Mouse (Mus musculus) liver, embryonic 12.5 days (tissue): Measurements from ENCODE around the gene Tmem171. TPM values are rescaled to one million over a fixed set of nuclear protein-coding genes. Genes with fewer than 3 reads are reported as not detected.

Experiments
- ATAC-seq: fragments of 200-750 bp; cut with Nextera tagmentation; 2 replicates; pipeline ENCODE4 v1.8.0; 2017; ENCODE audit warnings: moderate number of reproducible peaks, mild to moderate bottlenecking, moderate library complexity
- H3K27ac ChIP-seq: fragments of 300-500 bp; sonication (generic); 2 replicates; pipeline ENCODE4 v1.5.1; 2016; ENCODE audit warnings: mild to moderate bottlenecking
- H3K27me3 ChIP-seq: fragments of 300-500 bp; sonication (generic); replicated peaks from 2 replicates; pipeline ENCODE4 v1.6.1; 2016; ENCODE audit warnings: mild to moderate bottlenecking, moderate library complexity
- H3K36me3 ChIP-seq: fragments of 300-500 bp; sonication (generic); 2 replicates; pipeline ENCODE4 v1.6.1; 2016; ENCODE audit warnings: mild to moderate bottlenecking, moderate library complexity
- H3K4me1 ChIP-seq: fragments of 300-500 bp; sonication (generic); 2 replicates; pipeline ENCODE4 v1.6.1; 2016
- H3K4me2 ChIP-seq: fragments of 300-500 bp; sonication (generic); 2 replicates; pipeline ENCODE4 v1.6.1; 2016; ENCODE audit warnings: mild to moderate bottlenecking, moderate library complexity
- H3K4me3 ChIP-seq: fragments of 300-500 bp; sonication (generic); 2 replicates; pipeline ENCODE4 v1.5.1; 2016; ENCODE audit warnings: mild to moderate bottlenecking, moderate library complexity
- H3K9ac ChIP-seq: fragments of 300-500 bp; sonication (generic); 2 replicates; pipeline ENCODE4 v1.6.1; 2016; ENCODE audit warnings: mild to moderate bottlenecking, moderate library complexity
- H3K9me3 ChIP-seq: fragments of 300-500 bp; sonication (generic); replicated peaks from 2 replicates; pipeline ENCODE4 v1.6.1; 2016; ENCODE audit warnings: mild to moderate bottlenecking, moderate library complexity
- whole genome bisulfite sequencing: fragments of 180-500 bp; shearing (Covaris S2); methylation state at CpG from one replicate; pipeline ENCODE4 v1.1.7; 2016; ENCODE audit not compliant: insufficient replicate concordance; 5-methylcytosine and 5-hydroxymethylcytosine counted together
- polyA plus RNA-seq: library from polyadenylated mRNA; unstranded; fragments of >200 nt; fragmentation: Nextera tagmentation; extraction: Ambion mirVana; gene quantifications from 2 replicates; pipeline ENCODE4 v1.2.1, GENCODE M21; 2016

The Tmem171 gene
- polyA plus RNA-seq, 1 experiment from 2014 or later, result not detected

DNA sequence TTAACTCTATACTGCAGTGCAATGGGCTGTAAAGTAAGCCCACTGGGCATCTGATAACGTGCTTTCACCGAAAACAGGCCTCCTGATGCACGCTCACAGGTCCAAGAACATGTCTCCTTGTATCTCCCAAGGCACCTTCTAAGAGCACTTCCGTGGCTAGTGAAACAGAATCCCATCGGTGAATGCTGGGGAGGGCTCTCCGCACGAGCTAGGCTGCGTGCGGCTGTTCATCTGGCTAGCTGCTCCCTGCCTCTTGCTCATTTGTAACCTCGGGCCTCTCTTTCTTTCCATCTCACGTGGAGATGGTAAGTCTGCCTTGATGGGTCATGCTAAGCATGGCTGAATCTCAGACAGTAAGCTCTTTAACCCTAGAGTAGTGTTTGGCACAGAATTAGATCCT, 3.7 kb downstream of the Tmem171 start:
- 74% methylated on average over 11 of the region's 11 CpGs for WGBS
- Histone ChIP-seq H3K9me3 (no peaks in the 10 kb centered on the region), H3K36me3 (no peaks in the 10 kb centered on the region), H3K27ac (no peak overlapping the region), H3K9ac (no peak overlapping the region), H3K4me3 (no peak overlapping the region), H3K27me3 (peaks cover 37% of the 10 kb centered on the region), H3K4me2 (no peak overlapping the region), H3K4me1 (no peaks in the 10 kb centered on the region)
- no peak for ATAC-seq

GRCm38 (mm10) chr13:98689605-98690290, 4.9 kb downstream of the Tmem171 start:
- no peak overlapping the region for H3K27ac ChIP-seq
- 57% methylated on average over 11 of the region's 11 CpGs for WGBS
- no peak overlapping the region for H3K4me3 ChIP-seq
- no peaks in the 10 kb centered on the region for H3K36me3 ChIP-seq
- no peak for ATAC-seq
- H3K27me3 ChIP-seq, result peaks cover 26% of the 10 kb centered on the region
- H3K9me3 ChIP-seq, result no peaks in the 10 kb centered on the region
- H3K4me1 ChIP-seq, result no peaks in the 10 kb centered on the region
- no peak overlapping the region for H3K4me2 ChIP-seq
- H3K9ac ChIP-seq, result no peak overlapping the region

GRCm38 (mm10) chr13:98687931-98688330, 6.7 kb downstream of the Tmem171 start:
- Histone ChIP-seq H3K9me3 (no peaks in the 10 kb centered on the region), H3K9ac (no peak overlapping the region), H3K4me1 (no peaks in the 10 kb centered on the region), H3K27me3 (peaks cover 9% of the 10 kb centered on the region; the same call in 1 of the 2 replicates), H3K4me3 (no peak overlapping the region), H3K4me2 (no peak overlapping the region), H3K27ac (no peak overlapping the region), H3K36me3 (no peaks in the 10 kb centered on the region)
- no peak for ATAC-seq
- 73% methylated on average over 9 of the region's 9 CpGs for WGBS

- Histone ChIP-seq H3K36me3 (no peaks in the 10 kb centered on the region), H3K4me1 (no peaks in the 10 kb centered on the region), H3K4me2 (no peak overlapping the region), H3K4me3 (no peak overlapping the region), H3K9ac (no peak overlapping the region), H3K9me3 (no peaks in the 10 kb centered on the region), H3K27me3 (no peaks in the 10 kb centered on the region), H3K27ac (no peak overlapping the region)
- ATAC-seq, result no peak
- WGBS, result 59% methylated on average over 9 of the region's 9 CpGs
These were observed 10.3 kb downstream of the Tmem171 start for GRCm38 (mm10) chr13:98684144-98684900.

- no peak for ATAC-seq
- Histone ChIP-seq H3K36me3 (no peaks in the 10 kb centered on the region), H3K4me2 (no peak overlapping the region), H3K9me3 (no peaks in the 10 kb centered on the region), H3K27ac (no peak overlapping the region), H3K4me1 (no peaks in the 10 kb centered on the region), H3K4me3 (no peak overlapping the region), H3K27me3 (no peaks in the 10 kb centered on the region), H3K9ac (no peak overlapping the region)
- 45% methylated on average over 2 of the region's 2 CpGs for WGBS
These were observed 11.2 kb downstream of the Tmem171 start for GRCm38 (mm10) chr13:98683412-98683811.

- WGBS, result 73% methylated on average over 5 of the region's 5 CpGs
- Histone ChIP-seq H3K36me3 (no peaks in the 10 kb centered on the region), H3K27ac (no peak overlapping the region), H3K9me3 (no peaks in the 10 kb centered on the region), H3K4me1 (no peaks in the 10 kb centered on the region), H3K4me3 (no peak overlapping the region), H3K4me2 (no peak overlapping the region), H3K9ac (no peak overlapping the region), H3K27me3 (no peaks in the 10 kb centered on the region)
- ATAC-seq, result no peak
These were observed 14.1 kb downstream of the Tmem171 start for GRCm38 (mm10) chr13:98680470-98681060.

- no peak overlapping the region for H3K4me3 ChIP-seq
- H3K9me3 ChIP-seq, result no peaks in the 10 kb centered on the region
- H3K4me1 ChIP-seq, result no peaks in the 10 kb centered on the region
- 32% methylated on average over 4 of the region's 4 CpGs for WGBS
- H3K27me3 ChIP-seq, result no peaks in the 10 kb centered on the region
- no peak overlapping the region for H3K27ac ChIP-seq
- no peak overlapping the region for H3K9ac ChIP-seq
- no peak overlapping the region for H3K4me2 ChIP-seq
- H3K36me3 ChIP-seq, result no peaks in the 10 kb centered on the region
- ATAC-seq, result no peak
These were observed 15.0 kb downstream of the Tmem171 start for GRCm38 (mm10) chr13:98679631-98680041.

DNA sequence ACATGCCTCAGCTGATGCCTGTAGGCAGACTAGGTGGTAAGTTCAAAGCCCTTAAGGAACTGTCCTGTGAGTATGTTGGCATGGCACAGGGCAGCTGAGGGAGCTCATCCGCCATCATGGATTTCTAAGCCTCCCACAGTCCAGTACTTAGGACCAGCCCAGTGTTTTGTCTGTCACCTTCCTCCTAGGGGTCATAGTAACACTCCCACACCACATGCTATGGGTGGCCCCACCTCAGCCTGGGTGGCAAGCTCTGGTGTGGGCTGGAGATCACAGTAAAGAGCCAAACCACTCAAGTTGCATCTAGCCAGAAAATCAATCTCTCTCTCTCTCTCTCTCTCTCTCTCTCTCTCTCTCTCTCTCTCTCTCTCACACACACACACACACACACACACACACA, 15.4 kb downstream of the Tmem171 start:
- Histone ChIP-seq H3K27me3 (no peaks in the 10 kb centered on the region), H3K4me1 (no peaks in the 10 kb centered on the region), H3K4me3 (no peak overlapping the region), H3K9me3 (no peaks in the 10 kb centered on the region), H3K4me2 (no peak overlapping the region), H3K27ac (no peak overlapping the region), H3K9ac (no peak overlapping the region), H3K36me3 (no peaks in the 10 kb centered on the region)
- no peak for ATAC-seq
- WGBS, result 61% methylated on average over 1 of the region's 1 CpGs

GRCm38 (mm10) chr13:98673922-98674321, 20.7 kb downstream of the Tmem171 start:
- H3K27ac ChIP-seq, result no peak overlapping the region
- no peak for ATAC-seq
- H3K4me2 ChIP-seq, result no peak overlapping the region
- no peak overlapping the region for H3K9ac ChIP-seq
- no peaks in the 10 kb centered on the region for H3K9me3 ChIP-seq
- no peaks in the 10 kb centered on the region for H3K27me3 ChIP-seq
- H3K4me3 ChIP-seq, result no peak overlapping the region
- no peaks in the 10 kb centered on the region for H3K36me3 ChIP-seq
- 54% methylated on average over 4 of the region's 4 CpGs for WGBS
- no peaks in the 10 kb centered on the region for H3K4me1 ChIP-seq

DNA sequence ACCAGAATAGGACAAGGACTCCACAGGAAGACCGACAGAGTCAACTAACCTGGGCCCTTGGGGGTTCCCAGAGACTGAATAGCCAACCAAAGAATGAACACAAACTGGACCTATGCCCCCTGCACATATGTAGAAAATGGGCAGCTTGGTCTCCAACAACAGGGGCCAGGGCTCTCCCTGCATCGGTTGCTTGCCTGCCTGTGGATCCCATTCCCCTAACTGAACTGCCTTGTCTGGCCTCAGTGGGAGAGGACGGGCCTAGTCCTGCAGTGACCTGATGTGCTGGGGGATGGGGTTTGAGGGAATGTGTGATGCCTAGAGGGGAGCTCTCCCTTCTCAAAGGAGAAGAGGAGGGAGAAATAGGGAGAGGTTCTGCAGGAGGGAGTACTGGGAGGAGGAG, 25.3 kb downstream of the Tmem171 start:
- no peaks in the 10 kb centered on the region for H3K9me3 ChIP-seq
- 66% methylated on average over 3 of the region's 3 CpGs for WGBS
- no peaks in the 10 kb centered on the region for H3K4me1 ChIP-seq
- ATAC-seq, result no peak
- H3K9ac ChIP-seq, result no peak overlapping the region
- H3K4me3 ChIP-seq, result no peak overlapping the region
- H3K4me2 ChIP-seq, result no peak overlapping the region
- no peaks in the 10 kb centered on the region for H3K27me3 ChIP-seq
- H3K27ac ChIP-seq, result no peak overlapping the region
- no peaks in the 10 kb centered on the region for H3K36me3 ChIP-seq

- Histone ChIP-seq H3K27me3 (no peaks in the 10 kb centered on the region), H3K9ac (no peak overlapping the region), H3K4me1 (no peaks in the 10 kb centered on the region), H3K4me2 (no peak overlapping the region), H3K9me3 (0 out of 2 replicates have a peak, but pooled peaks cover 3% of the 10 kb centered on the region), H3K27ac (no peak overlapping the region), H3K4me3 (no peak overlapping the region), H3K36me3 (no peaks in the 10 kb centered on the region)
- ATAC-seq, result no peak
- whole genome bisulfite sequencing, result 29% methylated on average over 3 of the region's 3 CpGs
These were observed 27.3 kb downstream of the Tmem171 start for GRCm38 (mm10) chr13:98667316-98667715.

GRCm38 (mm10) chr13:98665240-98665639, 29.4 kb downstream of the Tmem171 start:
- 68% methylated on average over 10 of the region's 10 CpGs for WGBS
- Histone ChIP-seq H3K4me1 (no peaks in the 10 kb centered on the region), H3K27me3 (no peaks in the 10 kb centered on the region), H3K27ac (no peak overlapping the region), H3K9me3 (peaks cover 6% of the 10 kb centered on the region; the same call in 1 of the 2 replicates), H3K4me2 (no peak overlapping the region), H3K36me3 (no peaks in the 10 kb centered on the region), H3K9ac (no peak overlapping the region), H3K4me3 (no peak overlapping the region)
- no peak for ATAC-seq
